Mouse (Mus musculus): ENCODE measurements around the gene Ttll10.

The Ttll10 gene

GRCm38 (mm10) chr4:156067256-156067949 is 8.2 kb upstream of the Ttll10 start:
- in situ Hi-C loops (cut with MboI, MseI), result no loop called here

- in situ Hi-C loops (cut with MboI, MseI), result no loop called here
These were observed 6.1 kb upstream of the Ttll10 start for GRCm38 (mm10) chr4:156065156-156065894.

GRCm38 (mm10) chr4:156064510-156064897 is 5.3 kb upstream of the Ttll10 start:
- in situ Hi-C loops (cut with MboI, MseI), result no loop called here

GRCm38 (mm10) chr4:156063861-156064509 is 4.8 kb upstream of the Ttll10 start:
- in situ Hi-C loops (cut with MboI, MseI), result no loop called here

GRCm38 (mm10) chr4:156059713-156060112 is 499 bp upstream of the Ttll10 start:
- in situ Hi-C loops (cut with MboI, MseI), result loop anchor here (5.0 kb wide), 2 partner anchors 38 to 78 kb away; no protein-coding TSS in a partner anchor

GRCm38 (mm10) chr4:156058826-156059225 is 388 bp downstream of the Ttll10 start:
- in situ Hi-C loops (cut with MboI, MseI), result loop anchor here (5.0 kb wide), 2 partner anchors 38 to 78 kb away; no protein-coding TSS in a partner anchor

GRCm38 (mm10) chr4:156057702-156058101 is 1.5 kb downstream of the Ttll10 start:
- in situ Hi-C loops (cut with MboI, MseI), result loop anchor here (5.0 kb wide), 2 partner anchors 40 to 80 kb away; no protein-coding TSS in a partner anchor

GRCm38 (mm10) chr4:156055173-156055572 is 4.0 kb downstream of the Ttll10 start:
- in situ Hi-C loops (cut with MboI, MseI), result loop anchor here (5.0 kb wide), 2 partner anchors 42 to 82 kb away; no protein-coding TSS in a partner anchor

GRCm38 (mm10) chr4:156054606-156055005 is 4.6 kb downstream of the Ttll10 start:
- in situ Hi-C loops (cut with MboI, MseI), result loop anchor here (5.0 kb wide), 2 partner anchors 43 to 83 kb away; no protein-coding TSS in a partner anchor

GRCm38 (mm10) chr4:156054130-156054529 is 5.1 kb downstream of the Ttll10 start:
- in situ Hi-C loops (cut with MboI, MseI), result no loop called here

GRCm38 (mm10) chr4:156053113-156053512 is 6.1 kb downstream of the Ttll10 start:
- in situ Hi-C loops (cut with MboI, MseI), result no loop called here

- in situ Hi-C loops (cut with MboI, MseI), result no loop called here
These were observed 8.7 kb downstream of the Ttll10 start for GRCm38 (mm10) chr4:156050391-156050980.

- in situ Hi-C loops (cut with MboI, MseI), result no loop called here
These were observed 9.4 kb downstream of the Ttll10 start for GRCm38 (mm10) chr4:156049779-156050178.

- in situ Hi-C loops (cut with MboI, MseI), result no loop called here
These were observed 14.5 kb downstream of the Ttll10 start for GRCm38 (mm10) chr4:156044754-156045153.

GRCm38 (mm10) chr4:156034901-156035300 is 24.3 kb downstream of the Ttll10 start:
- in situ Hi-C loops (cut with MboI, MseI), result loop anchor here (5.0 kb wide), 2 partner anchors 38 to 73 kb away; partner anchors contain the start of gene C1qtnf12

GRCm38 (mm10) chr4:156034301-156034700 is 24.9 kb downstream of the Ttll10 start:
- in situ Hi-C loops (cut with MboI, MseI), result loop anchor here (5.0 kb wide), 2 partner anchors 37 to 72 kb away; partner anchors contain the start of gene C1qtnf12

- in situ Hi-C loops (cut with MboI, MseI), result loop anchor here (5.0 kb wide), 2 partner anchors 36 to 71 kb away; partner anchors contain the start of gene C1qtnf12
These were observed 25.6 kb downstream of the Ttll10 start for GRCm38 (mm10) chr4:156033476-156034119.

GRCm38 (mm10) chr4:156032856-156033255 is 26.4 kb downstream of the Ttll10 start:
- in situ Hi-C loops (cut with MboI, MseI), result loop anchor here (5.0 kb wide), 2 partner anchors 36 to 71 kb away; partner anchors contain the start of gene C1qtnf12

- in situ Hi-C loops (cut with MboI, MseI), result loop anchor here (5.0 kb wide), 2 partner anchors 34 to 69 kb away; partner anchors contain the start of gene C1qtnf12
These were observed 27.4 kb downstream of the Ttll10 start for GRCm38 (mm10) chr4:156031593-156032391.

GRCm38 (mm10) chr4:156031255-156031592 is 28.0 kb downstream of the Ttll10 start:
- in situ Hi-C loops (cut with MboI, MseI), result loop anchor here (5.0 kb wide), 2 partner anchors 34 to 69 kb away; partner anchors contain the start of gene C1qtnf12
